Mouse (Mus musculus) C2C12 (cell line): ENCODE results near the gene Tenm4. TPM values are rescaled to one million over a fixed set of nuclear protein-coding genes. Genes with fewer than 3 reads are reported as not detected.

ENCODE experiments used
- H3K27me3 ChIP-seq: one replicate; pipeline ENCODE4 v1.6.1; 2011; ENCODE audit not compliant: control insufficient read depth, insufficient read depth, insufficient read length
- H3K36me3 ChIP-seq: one replicate; pipeline ENCODE4 v1.6.1; 2011; ENCODE audit not compliant: control insufficient read depth, insufficient read depth
- H3K4me3 ChIP-seq: one replicate; pipeline ENCODE4 v1.5.1; 2011; ENCODE audit warnings: mild to moderate bottlenecking, control low read depth; ENCODE audit not compliant: poor library complexity, insufficient read depth, severe bottlenecking
- H3K79me2 ChIP-seq: one replicate; pipeline ENCODE4 v1.6.1; 2011; ENCODE audit not compliant: control insufficient read depth, insufficient read depth
- H3K79me3 ChIP-seq: one replicate; pipeline ENCODE4 v1.6.1; 2011; ENCODE audit warnings: low read depth, control low read depth
- H3ac ChIP-seq: one replicate; pipeline ENCODE3; 2011; ENCODE audit warnings: low read depth; ENCODE audit not compliant: control insufficient read depth, insufficient read length
- CEBPB ChIP-seq: IDR thresholded peaks from one replicate; pipeline ENCODE4 v1.6.1; 2011; ENCODE audit warnings: low read depth, mild to moderate bottlenecking, control low read depth, moderate library complexity
- CTCF ChIP-seq: IDR thresholded peaks from one replicate; pipeline ENCODE4 v1.5.1; 2011; ENCODE audit not compliant: control insufficient read depth, insufficient read depth, insufficient read length
- FOSL1 ChIP-seq: IDR thresholded peaks from one replicate; pipeline ENCODE4 v1.8.0; 2011; ENCODE audit warnings: mild to moderate bottlenecking, low read length; ENCODE audit not compliant: poor library complexity, insufficient read depth, severe bottlenecking
- MAX ChIP-seq: IDR thresholded peaks from one replicate; pipeline ENCODE4 v1.6.1; 2011; ENCODE audit warnings: mild to moderate bottlenecking, control low read depth
- MYOD1 ChIP-seq: IDR thresholded peaks from one replicate; pipeline ENCODE4 v1.6.1; 2011; ENCODE audit warnings: low read depth; ENCODE audit not compliant: control insufficient read depth, insufficient read length
- MYOG ChIP-seq: IDR thresholded peaks from one replicate; pipeline ENCODE4 v1.6.1; 2011; ENCODE audit not compliant: control insufficient read depth, insufficient read length; ENCODE audit errors: extremely low read depth
- USF1 ChIP-seq: IDR thresholded peaks from one replicate; pipeline ENCODE4 v1.6.1; 2011; ENCODE audit warnings: low read depth, mild to moderate bottlenecking, control low read depth, moderate library complexity
- microRNA-seq: library from miRNA; unstranded; fragments of <30 nt; microRNA quantifications from one replicate; pipeline ENCODE4, GENCODE M21; 2019; ENCODE audit warnings: borderline microRNAs expressed
- polyA plus RNA-seq: library from polyadenylated mRNA; unstranded; fragments of >200 nt; fragmentation: generic; extraction: Trizol; gene quantifications from one replicate; pipeline ENCODE4 v1.2.1, GENCODE M21; 2012; ENCODE audit warnings: missing spikeins

Tenm4 gene
- polyA plus RNA-seq, 1 experiment = 0.71 TPM

DNA sequence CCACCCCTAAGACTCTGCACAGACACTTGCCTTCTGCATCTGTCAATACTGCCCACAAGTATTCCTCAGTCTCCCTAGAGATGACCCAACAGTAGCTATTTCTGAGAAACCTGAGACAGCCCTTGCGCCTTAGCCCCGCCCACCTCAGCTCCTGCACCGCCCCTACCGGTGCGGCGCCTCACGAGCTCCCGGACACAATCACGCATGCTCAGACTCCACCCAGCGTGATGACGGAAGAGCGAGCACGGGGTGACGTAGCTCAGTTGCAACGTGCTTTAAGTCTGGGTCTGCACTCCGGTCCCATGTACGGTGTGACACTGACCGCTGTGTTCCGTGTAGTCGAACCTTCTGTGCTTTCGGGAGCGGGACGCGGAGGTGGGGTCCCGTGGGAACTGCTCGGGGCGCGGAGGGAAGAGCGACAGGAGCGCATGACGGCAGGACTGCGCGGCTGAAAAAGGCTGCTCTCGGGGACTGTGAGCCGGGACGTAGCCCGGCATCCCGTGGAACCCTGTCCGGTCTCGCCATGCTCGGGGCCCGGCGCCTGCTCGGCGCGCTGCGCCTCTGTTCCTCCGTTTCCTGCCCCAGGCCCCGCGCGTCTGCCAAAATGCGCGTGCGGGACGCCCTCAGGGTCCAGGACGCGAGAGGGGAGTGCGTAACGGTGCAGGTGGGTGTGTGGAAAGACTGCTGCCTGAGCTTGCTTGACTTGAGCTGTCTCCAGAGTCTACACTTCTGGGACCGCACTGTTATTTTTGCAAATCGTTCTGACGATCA is 780.4 kb downstream of the Tenm4 start, which contains the start of gene Nars2:
Nars2 (plus strand) TSS at position 225 of the 771 bp plus-strand sequence.
- TF ChIP-seq MAX (no peak), USF1 (no peak), CEBPB (no peak), CTCF (no peak), MYOG (no peak), MYOD1 (no peak), FOSL1 (no peak)
- Histone ChIP-seq H3K4me3 (peak within 1 kb of the TSS; percentile 48), H3K79me2 (peaks cover 23% of the 10 kb centered on the region), H3K27me3 (no peaks in the 10 kb centered on the region), H3ac (peak within 1 kb of the TSS; percentile 89), H3K79me3 (peaks cover 8% of the 10 kb centered on the region), H3K36me3 (peaks cover 3% of the 10 kb centered on the region)

DNA sequence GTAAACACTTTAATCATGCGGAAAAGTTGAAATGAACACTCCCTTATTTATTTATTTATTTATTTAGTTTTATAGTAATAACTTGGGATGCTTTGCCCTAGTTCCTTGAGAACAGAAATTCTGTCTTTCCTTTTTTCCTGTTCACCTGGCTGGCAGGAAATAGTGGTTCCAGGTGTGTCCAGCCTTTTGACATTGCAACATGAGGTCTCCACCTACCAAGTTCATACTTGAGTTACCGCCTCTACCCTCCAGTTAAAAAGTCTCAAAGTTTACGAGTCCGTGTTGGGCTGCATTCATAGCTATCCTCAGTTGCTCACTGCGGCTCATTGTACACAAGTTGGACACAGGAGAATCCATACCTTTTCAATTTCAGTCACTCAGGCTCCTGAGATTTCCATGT is 781.0 kb downstream of the Tenm4 start:
- H3ac ChIP-seq = no peak overlapping the region
- peaks cover 8% of the 10 kb centered on the region for H3K79me3 ChIP-seq
- H3K36me3 ChIP-seq = peaks cover 9% of the 10 kb centered on the region
- H3K79me2 ChIP-seq = peaks cover 23% of the 10 kb centered on the region
- TF ChIP-seq CTCF (no peak), CEBPB (no peak), MYOG (no peak), FOSL1 (no peak), MAX (no peak), MYOD1 (no peak), USF1 (no peak)
- no peaks in the 10 kb centered on the region for H3K27me3 ChIP-seq
- peak overlapping the region; percentile 48 for H3K4me3 ChIP-seq

DNA sequence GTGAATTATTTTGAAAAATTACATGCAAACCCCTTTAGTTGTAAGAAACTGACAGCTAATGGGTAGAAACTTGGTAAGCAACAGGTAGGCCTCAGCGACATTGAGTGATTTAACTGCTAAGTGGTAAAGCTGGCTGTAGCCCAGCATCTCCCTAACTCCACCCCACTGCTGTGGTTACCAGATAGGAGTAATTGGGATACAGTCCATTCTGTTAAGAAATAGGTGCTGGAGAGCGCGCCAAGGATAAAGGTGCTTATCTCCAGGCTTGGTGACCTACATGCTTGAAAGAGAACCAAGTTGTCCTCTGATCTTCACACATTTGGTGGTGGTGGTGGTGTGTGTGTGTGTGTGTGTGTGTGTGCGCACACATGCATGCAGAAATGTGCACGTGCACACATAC is 788.1 kb downstream of the Tenm4 start:
- H3K36me3 ChIP-seq = peaks cover 9% of the 10 kb centered on the region
- H3K4me3 ChIP-seq = no peak overlapping the region
- no peak overlapping the region for H3ac ChIP-seq
- no peaks in the 10 kb centered on the region for H3K27me3 ChIP-seq
- no peaks in the 10 kb centered on the region for H3K79me2 ChIP-seq
- TF ChIP-seq MAX = no peak
- no peak for TF ChIP-seq USF1
- no peak for TF ChIP-seq MYOG
- no peak for TF ChIP-seq FOSL1
- no peak for TF ChIP-seq CTCF
- TF ChIP-seq MYOD1 = no peak
- no peak for TF ChIP-seq CEBPB
- H3K79me3 ChIP-seq = no peaks in the 10 kb centered on the region

Small RNA genes lying within 50 kb of the gene (microRNA-seq; reads per million reads assigned to microRNA genes)
- gene Mir6394 (not detected), gene Mir708 (327 reads per million, percentile 81 among the genes with 10 or more reads in this experiment)
